ENCODE assay signal across 25 mouse cellular contexts in genomic region chr9:120206897-120207296, GRCm38 (mm10). TPM values are rescaled to one million over a fixed set of nuclear protein-coding genes. Genes with fewer than 3 reads are reported as not detected.
A peak's percentile ranks its signal among the peaks of the same experiment; 100 is the strongest.
DNase-seq lines count a peak whose midpoint lies in the region; ATAC-seq lines count a peak whose summit lies in the region.
"Had no signal": no experiment of that assay in that cellular context is flagged by ENCODE, and none has a peak within 500 bp of the region (broad histone marks: within the 10 kb centered on the region; RNA-seq: fewer than 3 reads in every experiment).

No protein-coding gene starts in this region.

- 50% methylated on average over 17 of the region's 17 CpGs for WGBS in limb, embryonic 13.5 days
- 87% methylated on average over 17 of the region's 17 CpGs for WGBS in limb, embryonic 10.5 days
- WGBS in neural tube, embryonic 11.5 days: 72% methylated on average over 17 of the region's 17 CpGs
- 58% methylated on average over 17 of the region's 17 CpGs for WGBS in neural tube, embryonic 15.5 days
- 37% methylated on average over 17 of the region's 17 CpGs for WGBS in embryonic facial prominence, embryonic 15.5 days
- WGBS in limb, embryonic 15.5 days: 45% methylated on average over 17 of the region's 17 CpGs
- WGBS in midbrain, embryonic 10.5 days: 82% methylated on average over 17 of the region's 17 CpGs

- no peak overlapping the region for H3K9ac ChIP-seq in limb, embryonic 13.5 days
- H3K9ac ChIP-seq in neural tube, embryonic 11.5 days (ENCODE audit: low read length): no peak overlapping the region
- no peak overlapping the region for H3K9ac ChIP-seq in neural tube, embryonic 15.5 days (replicated peaks)
- no peak overlapping the region for H3K9ac ChIP-seq in embryonic facial prominence, embryonic 15.5 days
- no peak overlapping the region for H3K9ac ChIP-seq in limb, embryonic 15.5 days
- H3K9ac ChIP-seq: embryonic facial prominence, embryonic 12.5 days; forebrain, embryonic 13.5 days; forebrain, embryonic 15.5 days; forebrain, postnatal 0 days had no signal

- no peaks in the 10 kb centered on the region for H3K27me3 ChIP-seq in limb, embryonic 13.5 days
- H3K27me3 ChIP-seq in limb, embryonic 10.5 days (ENCODE audit: low read depth, poor library complexity, severe bottlenecking): no peaks in the 10 kb centered on the region
- H3K27me3 ChIP-seq in neural tube, embryonic 11.5 days (ENCODE audit: control insufficient read depth, insufficient read depth, low read length): no peaks in the 10 kb centered on the region
- H3K27me3 ChIP-seq in neural tube, embryonic 15.5 days (replicated peaks): no peaks in the 10 kb centered on the region
- no peaks in the 10 kb centered on the region for H3K27me3 ChIP-seq in embryonic facial prominence, embryonic 15.5 days
- H3K27me3 ChIP-seq in limb, embryonic 15.5 days: peaks cover 4% of the 10 kb centered on the region; the same call in 1 of the 2 replicates
- H3K27me3 ChIP-seq in midbrain, embryonic 10.5 days (ENCODE audit: low read depth, poor library complexity, severe bottlenecking): no peaks in the 10 kb centered on the region
- H3K27me3 ChIP-seq: embryonic facial prominence, embryonic 12.5 days; forebrain, embryonic 15.5 days had no signal

- peak overlapping the region; percentile 52; the same call in 1 of the 2 replicates for H3K27ac ChIP-seq in limb, embryonic 13.5 days
- H3K27ac ChIP-seq in limb, embryonic 10.5 days: no peak overlapping the region
- H3K27ac ChIP-seq in neural tube, embryonic 11.5 days (ENCODE audit: low read depth, low read length): no peak overlapping the region
- H3K27ac ChIP-seq in neural tube, embryonic 15.5 days (replicated peaks): no peak overlapping the region
- H3K27ac ChIP-seq in embryonic facial prominence, embryonic 15.5 days (replicated peaks): no peak overlapping the region
- 0 out of 2 replicates have a peak overlapping the region, but pooled peaks have one; percentile 3 for H3K27ac ChIP-seq in limb, embryonic 15.5 days
- H3K27ac ChIP-seq in midbrain, embryonic 10.5 days (replicated peaks): no peak overlapping the region
- H3K27ac ChIP-seq: embryonic facial prominence, embryonic 12.5 days; forebrain, embryonic 10.5 days; forebrain, embryonic 13.5 days; forebrain, embryonic 15.5 days had no signal

- DNase-seq in limb, embryonic 10.5 days (ENCODE audit: low spot score): no peak
- DNase-seq in neural tube, embryonic 11.5 days (ENCODE audit: low spot score): peak; percentile 15
- no peak for DNase-seq in midbrain, embryonic 10.5 days (ENCODE audit: low spot score)
- no peak for DNase-seq in right cerebral cortex, adult 2 months (ENCODE audit: low spot score in 2 of 2)
- DNase-seq: adrenal gland, adult 2 months; adrenal gland, postnatal 10 days; adrenal gland, postnatal 25 days; cerebellum, adult 11 months; cerebellum, adult 18-20 months; cerebellum, adult 8-10 months; cerebellum, adult 9-11 months; cerebellum, postnatal 14 days; cerebellum, postnatal 36 days; embryo, embryonic 11 days; forebrain, postnatal 0 days had no signal

- H3K4me2 ChIP-seq in limb, embryonic 13.5 days (replicated peaks): peak overlapping the region; percentile 27; the same call in 1 of the 2 replicates
- H3K4me2 ChIP-seq in neural tube, embryonic 11.5 days (ENCODE audit: low read depth): no peak overlapping the region
- no peak overlapping the region for H3K4me2 ChIP-seq in neural tube, embryonic 15.5 days
- H3K4me2 ChIP-seq in embryonic facial prominence, embryonic 15.5 days (replicated peaks): no peak overlapping the region
- H3K4me2 ChIP-seq in limb, embryonic 15.5 days: no peak overlapping the region
- H3K4me2 ChIP-seq: embryonic facial prominence, embryonic 12.5 days; forebrain, embryonic 13.5 days; forebrain, embryonic 15.5 days had no signal

- peak; percentile 20; the same call in 1 of the 2 replicates for ATAC-seq in limb, embryonic 13.5 days (ENCODE audit: low FRiP score, low read depth)
- no peak for ATAC-seq in neural tube, embryonic 11.5 days (ENCODE audit: insufficient read depth, low FRiP score, low TSS enrichment)
- no peak for ATAC-seq in neural tube, embryonic 15.5 days (ENCODE audit: low FRiP score)
- ATAC-seq in embryonic facial prominence, embryonic 15.5 days (ENCODE audit: insufficient number of reproducible peaks, low FRiP score, low TSS enrichment, low read depth): peak; percentile 52; the same call in 1 of the 2 replicates
- peak; percentile 26; the same call in 1 of the 2 replicates for ATAC-seq in limb, embryonic 15.5 days (ENCODE audit: insufficient number of reproducible peaks, low FRiP score, low TSS enrichment, low read depth)
- ATAC-seq: forebrain, embryonic 13.5 days; forebrain, embryonic 15.5 days; forebrain, postnatal 0 days had no signal

- no peaks in the 10 kb centered on the region for H3K9me3 ChIP-seq in limb, embryonic 13.5 days
- no peaks in the 10 kb centered on the region for H3K9me3 ChIP-seq in limb, embryonic 10.5 days (replicated peaks)
- H3K9me3 ChIP-seq in neural tube, embryonic 11.5 days (ENCODE audit: control insufficient read depth, low read length): no peaks in the 10 kb centered on the region
- H3K9me3 ChIP-seq in neural tube, embryonic 15.5 days (replicated peaks): no peaks in the 10 kb centered on the region
- no peaks in the 10 kb centered on the region for H3K9me3 ChIP-seq in embryonic facial prominence, embryonic 15.5 days (replicated peaks)
- H3K9me3 ChIP-seq in limb, embryonic 15.5 days: no peaks in the 10 kb centered on the region
- H3K9me3 ChIP-seq in midbrain, embryonic 10.5 days (replicated peaks): no peaks in the 10 kb centered on the region
- H3K9me3 ChIP-seq: embryonic facial prominence, embryonic 12.5 days; forebrain, embryonic 10.5 days; forebrain, embryonic 13.5 days; forebrain, embryonic 15.5 days had no signal

- no peak overlapping the region for H3K4me3 ChIP-seq in limb, embryonic 13.5 days
- no peak overlapping the region for H3K4me3 ChIP-seq in limb, embryonic 10.5 days
- H3K4me3 ChIP-seq in neural tube, embryonic 11.5 days (ENCODE audit: low read depth, low read length): no peak overlapping the region
- no peak overlapping the region for H3K4me3 ChIP-seq in neural tube, embryonic 15.5 days (replicated peaks)
- H3K4me3 ChIP-seq in embryonic facial prominence, embryonic 15.5 days (replicated peaks): no peak overlapping the region
- H3K4me3 ChIP-seq in limb, embryonic 15.5 days: no peak overlapping the region
- H3K4me3 ChIP-seq in midbrain, embryonic 10.5 days: no peak overlapping the region
- H3K4me3 ChIP-seq: embryonic facial prominence, embryonic 12.5 days; erythroblast, embryonic 14.5 days; forebrain, embryonic 10.5 days; forebrain, embryonic 13.5 days; forebrain, embryonic 15.5 days had no signal

- no peaks in the 10 kb centered on the region for H3K36me3 ChIP-seq in limb, embryonic 13.5 days
- no peaks in the 10 kb centered on the region for H3K36me3 ChIP-seq in limb, embryonic 10.5 days
- H3K36me3 ChIP-seq in neural tube, embryonic 11.5 days (ENCODE audit: control insufficient read depth, insufficient read depth, low read length): no peaks in the 10 kb centered on the region
- H3K36me3 ChIP-seq in neural tube, embryonic 15.5 days: no peaks in the 10 kb centered on the region
- H3K36me3 ChIP-seq in embryonic facial prominence, embryonic 15.5 days: no peaks in the 10 kb centered on the region
- H3K36me3 ChIP-seq in limb, embryonic 15.5 days: no peaks in the 10 kb centered on the region
- no peaks in the 10 kb centered on the region for H3K36me3 ChIP-seq in midbrain, embryonic 10.5 days
- H3K36me3 ChIP-seq: embryonic facial prominence, embryonic 12.5 days; forebrain, embryonic 10.5 days; forebrain, embryonic 15.5 days had no signal

- H3K4me1 ChIP-seq in limb, embryonic 13.5 days: peaks cover 14% of the 10 kb centered on the region
- no peaks in the 10 kb centered on the region for H3K4me1 ChIP-seq in limb, embryonic 10.5 days
- no peaks in the 10 kb centered on the region for H3K4me1 ChIP-seq in neural tube, embryonic 11.5 days (ENCODE audit: control insufficient read depth, insufficient read depth, low read length)
- H3K4me1 ChIP-seq in neural tube, embryonic 15.5 days: peaks cover 9% of the 10 kb centered on the region; the same call in 1 of the 2 replicates
- H3K4me1 ChIP-seq in embryonic facial prominence, embryonic 15.5 days: peaks cover 6% of the 10 kb centered on the region; the same call in 1 of the 2 replicates
- H3K4me1 ChIP-seq in limb, embryonic 15.5 days: peaks cover 11% of the 10 kb centered on the region; the same call in 1 of the 2 replicates
- no peaks in the 10 kb centered on the region for H3K4me1 ChIP-seq in midbrain, embryonic 10.5 days
- H3K4me1 ChIP-seq: embryonic facial prominence, embryonic 12.5 days; forebrain, embryonic 10.5 days; forebrain, embryonic 13.5 days had no signal

RNA-seq across cellular contexts. Expression of gene Mobp, which starts 57.4 kb away (rescaled TPM):
- polyA plus RNA-seq in limb, embryonic 13.5 days (2015; fragmentation: Nextera tagmentation; extraction: Ambion mirVana): not detected in 2 replicates
- polyA plus RNA-seq in limb, embryonic 10.5 days (2016; fragmentation: Nextera tagmentation; extraction: Ambion mirVana): not detected in 2 replicates
- not detected in 2 replicates for polyA plus RNA-seq in neural tube, embryonic 11.5 days (2014; fragmentation: Nextera tagmentation; extraction: Ambion mirVana)
- polyA plus RNA-seq in neural tube, embryonic 15.5 days (2015; fragmentation: Nextera tagmentation; extraction: Ambion mirVana): 0.18 and 0.50 TPM in 2 replicates
- 0.40 and 0.56 TPM in 2 replicates for polyA plus RNA-seq in embryonic facial prominence, embryonic 15.5 days (2015; fragmentation: Nextera tagmentation; extraction: Ambion mirVana)
- 0.18 and 0.24 TPM in 2 replicates for polyA plus RNA-seq in limb, embryonic 15.5 days (2015; fragmentation: Nextera tagmentation; extraction: Ambion mirVana)
- polyA plus RNA-seq in midbrain, embryonic 10.5 days (2016; fragmentation: Nextera tagmentation; extraction: Ambion mirVana): 0.22 and 0.73 TPM in 2 replicates
- polyA plus RNA-seq: adrenal gland, adult 2 months; C2C12; erythroblast, embryonic 14.5 days had no signal

Comparison
In these comparisons a context has a peak if more than half of its experiments do, and no peak if none do; other contexts are left out.
1. H3K27ac ChIP-seq: peak in limb, embryonic 13.5 days (single experiment) and limb, embryonic 15.5 days (single experiment); none in limb, embryonic 10.5 days (single experiment), neural tube, embryonic 11.5 days (single experiment), neural tube, embryonic 15.5 days (single experiment), embryonic facial prominence, embryonic 15.5 days (single experiment) and midbrain, embryonic 10.5 days (single experiment).
2. ATAC-seq: peak in limb, embryonic 13.5 days (single experiment), embryonic facial prominence, embryonic 15.5 days (single experiment) and limb, embryonic 15.5 days (single experiment); none in neural tube, embryonic 11.5 days (single experiment) and neural tube, embryonic 15.5 days (single experiment).